Mouse (Mus musculus): ENCODE measurements at regions not wholly inside any gene's neighbourhood (a gene's known extent, or its start where the extent isn't known, plus 50 kb on each side); places are given as distances from the start of the nearest gene placed in this dataset.

DNA sequence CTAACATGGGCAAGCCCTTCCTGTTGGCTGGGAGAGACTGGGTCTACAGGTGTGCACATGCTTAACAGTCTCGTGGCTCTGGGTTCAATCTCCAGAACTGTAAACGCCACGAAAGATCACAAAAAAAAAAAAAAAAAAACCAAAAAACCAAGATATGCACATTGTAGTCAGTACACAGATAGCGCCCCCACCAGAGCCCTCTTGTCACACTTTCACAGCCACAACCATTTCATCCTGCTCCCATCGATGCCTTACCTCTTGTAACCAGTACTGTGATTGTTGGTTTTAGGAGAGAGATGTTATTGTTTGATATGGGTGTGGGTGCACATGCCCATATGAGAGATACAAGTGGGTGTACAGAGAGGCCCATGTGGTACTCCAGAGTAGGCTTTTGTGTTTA lies 154.5 kb downstream of the Tmem17 start:
- no peaks in the 10 kb centered on the region for H3K4me1 ChIP-seq (ENCODE audit: insufficient read depth)
- H3K4me3 ChIP-seq (ENCODE audit: low read depth, low read length), result no peak overlapping the region
- no peak overlapping the region for H3K9ac ChIP-seq
- 67% methylated on average over 5 of the region's 5 CpGs for WGBS
- ATAC-seq (ENCODE audit: insufficient read depth) (no peak), DNase-seq (no peak)
- no peaks in the 10 kb centered on the region for H3K9me3 ChIP-seq (ENCODE audit: low read depth, low read length)
- H3K36me3 ChIP-seq (ENCODE audit: insufficient read depth), result no peaks in the 10 kb centered on the region
- H3K4me2 ChIP-seq, result no peak overlapping the region
- H3K27me3 ChIP-seq (ENCODE audit: insufficient read depth, low read length), result no peaks in the 10 kb centered on the region
- H3K27ac ChIP-seq (ENCODE audit: low read depth), result no peak overlapping the region
- no peak for TF ChIP-seq CTCF (IDR thresholded peaks at IDR 0.05; ENCODE audit: low read depth)

DNA sequence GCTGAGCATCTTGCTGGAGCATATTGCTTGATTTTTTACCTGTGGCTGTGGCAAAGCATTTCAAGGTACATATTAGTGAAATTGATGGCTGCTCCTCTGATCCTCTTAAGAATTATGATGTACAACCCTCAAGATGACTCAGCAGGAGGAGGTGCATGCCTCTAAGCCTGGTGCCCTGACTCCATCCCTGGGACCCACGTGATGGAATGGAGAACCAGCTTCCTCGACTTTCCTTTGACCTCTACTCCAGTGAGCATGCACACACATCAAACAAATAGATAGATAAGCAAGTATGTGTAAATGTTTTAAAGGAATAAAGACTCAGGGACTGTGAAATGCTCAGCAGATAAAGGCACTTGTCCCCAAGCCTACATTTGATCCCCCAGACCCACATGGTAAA lies 156.3 kb downstream of the Tmem17 start:
- Histone ChIP-seq H3K36me3 (ENCODE audit: insufficient read depth) (no peaks in the 10 kb centered on the region), H3K9me3 (ENCODE audit: low read depth, low read length) (no peaks in the 10 kb centered on the region), H3K27me3 (ENCODE audit: insufficient read depth, low read length) (no peaks in the 10 kb centered on the region), H3K27ac (ENCODE audit: low read depth) (no peak overlapping the region), H3K4me3 (ENCODE audit: low read depth, low read length) (no peak overlapping the region), H3K9ac (no peak overlapping the region), H3K4me1 (ENCODE audit: insufficient read depth) (no peaks in the 10 kb centered on the region), H3K4me2 (no peak overlapping the region)
- DNase-seq (no peak), ATAC-seq (ENCODE audit: insufficient read depth) (no peak)
- 20% methylated on average over 2 of the region's 2 CpGs for WGBS
- TF ChIP-seq CTCF (IDR thresholded peaks at IDR 0.05; ENCODE audit: low read depth), result no peak

DNA sequence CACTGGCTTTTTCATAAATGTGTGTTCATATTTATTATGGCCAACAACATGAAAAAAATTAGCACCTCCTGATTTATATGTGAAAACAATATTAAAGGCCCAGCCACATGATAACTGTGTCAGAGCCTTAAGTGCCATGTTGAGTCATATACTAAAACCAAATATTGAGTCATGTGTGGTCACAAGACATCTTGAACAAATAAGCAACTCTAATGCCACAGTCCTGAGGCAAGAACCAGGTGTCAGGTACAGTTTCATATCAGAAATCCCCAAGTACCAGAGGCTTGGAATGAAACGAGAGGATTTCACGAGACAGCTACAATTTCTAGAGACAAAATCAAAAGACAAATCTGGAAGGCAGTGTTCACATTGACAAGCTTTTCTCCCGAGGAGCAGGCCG lies 157.4 kb downstream of the Tmem17 start:
- no peak for DNase-seq
- no peaks in the 10 kb centered on the region for H3K4me1 ChIP-seq (ENCODE audit: insufficient read depth)
- H3K36me3 ChIP-seq (ENCODE audit: insufficient read depth), result no peaks in the 10 kb centered on the region
- WGBS, result 70% methylated on average over 4 of the region's 4 CpGs
- TF ChIP-seq CTCF (IDR thresholded peaks at IDR 0.05; ENCODE audit: low read depth), result no peak
- ATAC-seq (ENCODE audit: insufficient read depth), result no peak
- no peaks in the 10 kb centered on the region for H3K27me3 ChIP-seq (ENCODE audit: insufficient read depth, low read length)
- H3K4me3 ChIP-seq (ENCODE audit: low read depth, low read length), result no peak overlapping the region
- no peak overlapping the region for H3K4me2 ChIP-seq
- H3K9me3 ChIP-seq (ENCODE audit: low read depth, low read length), result no peaks in the 10 kb centered on the region
- H3K27ac ChIP-seq (ENCODE audit: low read depth), result no peak overlapping the region
- H3K9ac ChIP-seq, result no peak overlapping the region

DNA sequence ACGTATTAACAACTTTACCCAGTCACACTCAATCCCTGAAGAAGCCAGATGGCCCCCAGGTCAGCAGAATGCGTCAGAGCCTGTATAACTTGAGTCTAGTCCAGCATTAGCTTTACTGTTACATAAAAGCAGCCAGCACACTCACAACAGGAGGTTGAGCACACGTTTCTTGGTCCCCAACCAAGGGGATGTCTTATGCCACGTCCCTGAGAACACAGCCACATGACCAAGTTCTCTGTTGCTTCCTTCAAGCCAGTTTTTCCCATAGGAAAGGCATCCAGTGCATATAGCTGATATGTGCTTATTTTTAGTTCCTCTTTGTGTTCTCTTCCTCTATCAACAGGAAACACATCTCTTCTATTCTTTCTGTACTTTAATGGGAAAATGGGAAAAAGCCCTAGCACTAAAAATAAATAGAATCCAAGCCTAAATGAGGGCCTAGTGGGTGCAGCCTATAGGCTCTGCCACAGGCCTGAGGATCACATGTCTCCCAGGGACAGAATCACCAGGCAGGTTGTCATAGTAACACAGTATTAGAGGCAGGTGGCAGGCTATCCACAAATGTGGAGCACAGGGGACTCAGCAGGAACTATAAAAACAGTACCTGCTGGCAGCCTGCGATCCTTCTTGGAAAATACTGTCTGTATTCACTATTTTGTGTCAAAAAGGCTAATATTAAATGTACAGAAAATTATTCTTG lies 160.1 kb downstream of the Tmem17 start:
- no peaks in the 10 kb centered on the region for H3K9me3 ChIP-seq (ENCODE audit: low read depth, low read length)
- no peak overlapping the region for H3K9ac ChIP-seq
- ATAC-seq (ENCODE audit: insufficient read depth) (no peak; the same call in 1 of the 2 replicates), DNase-seq (no peak)
- H3K27me3 ChIP-seq (ENCODE audit: insufficient read depth, low read length), result no peaks in the 10 kb centered on the region
- H3K4me1 ChIP-seq (ENCODE audit: insufficient read depth), result no peaks in the 10 kb centered on the region
- 44% methylated on average over 5 of the region's 5 CpGs for whole genome bisulfite sequencing
- H3K4me2 ChIP-seq, result no peak overlapping the region
- H3K4me3 ChIP-seq (ENCODE audit: low read depth, low read length), result no peak overlapping the region
- no peak overlapping the region for H3K27ac ChIP-seq (ENCODE audit: low read depth)
- no peaks in the 10 kb centered on the region for H3K36me3 ChIP-seq (ENCODE audit: insufficient read depth)
- TF ChIP-seq CTCF (IDR thresholded peaks at IDR 0.05; ENCODE audit: low read depth), result no peak

DNA sequence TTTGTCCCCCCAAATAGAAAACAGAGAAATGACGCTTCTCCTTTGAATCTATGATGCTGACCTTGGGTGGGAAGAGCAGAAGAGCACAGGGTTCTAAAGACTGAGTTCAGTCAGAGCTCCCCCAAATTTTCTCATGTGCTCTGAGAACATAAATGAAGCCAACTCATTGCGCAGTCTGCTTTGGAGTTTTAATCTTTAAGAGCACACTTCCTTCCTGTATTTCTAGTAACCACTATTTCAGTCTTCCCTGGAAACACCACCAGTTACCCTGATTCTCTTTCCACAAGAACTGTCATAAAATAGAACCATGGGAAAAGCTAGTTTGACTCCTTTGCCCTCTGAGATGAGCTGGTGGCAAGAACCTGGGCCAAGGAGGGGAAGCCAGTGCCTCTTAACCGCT lies 163.2 kb downstream of the Tmem17 start:
- Histone ChIP-seq H3K4me2 (no peak overlapping the region), H3K9me3 (ENCODE audit: low read depth, low read length) (no peaks in the 10 kb centered on the region), H3K4me1 (ENCODE audit: insufficient read depth) (no peaks in the 10 kb centered on the region), H3K36me3 (ENCODE audit: insufficient read depth) (no peaks in the 10 kb centered on the region), H3K27me3 (ENCODE audit: insufficient read depth, low read length) (no peaks in the 10 kb centered on the region), H3K9ac (no peak overlapping the region), H3K4me3 (ENCODE audit: low read depth, low read length) (no peak overlapping the region), H3K27ac (ENCODE audit: low read depth) (no peak overlapping the region)
- ATAC-seq (ENCODE audit: insufficient read depth), result no peak
- TF ChIP-seq CTCF (IDR thresholded peaks at IDR 0.05; ENCODE audit: low read depth), result no peak
- 57% methylated on average over 3 of the region's 3 CpGs for WGBS
- DNase-seq, result no peak

DNA sequence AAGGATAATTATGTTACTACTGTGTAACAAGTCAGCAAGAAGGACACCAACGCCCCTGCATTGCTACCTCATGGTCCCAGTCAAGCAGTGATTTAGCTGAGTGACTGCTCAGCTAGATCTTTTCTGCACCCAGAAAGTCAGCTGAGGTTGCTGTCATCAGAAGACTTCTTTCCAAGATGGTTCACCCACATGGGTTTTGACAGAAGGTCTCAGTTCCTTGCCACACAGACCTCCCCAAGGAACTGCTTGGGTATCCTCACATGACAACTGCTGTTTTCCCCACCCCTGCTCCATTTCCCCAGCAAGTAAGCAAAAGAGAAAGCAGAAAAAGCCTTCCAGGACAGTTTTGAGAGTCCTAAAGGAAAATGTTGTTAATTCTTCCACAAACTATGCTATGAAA lies 163.9 kb downstream of the Tmem17 start:
- ATAC-seq (ENCODE audit: insufficient read depth), result no peak
- H3K4me1 ChIP-seq (ENCODE audit: insufficient read depth), result no peaks in the 10 kb centered on the region
- no peak overlapping the region for H3K9ac ChIP-seq
- no peak overlapping the region for H3K4me3 ChIP-seq (ENCODE audit: low read depth, low read length)
- no peak overlapping the region for H3K27ac ChIP-seq (ENCODE audit: low read depth)
- DNase-seq, result no peak
- no peaks in the 10 kb centered on the region for H3K9me3 ChIP-seq (ENCODE audit: low read depth, low read length)
- TF ChIP-seq CTCF (IDR thresholded peaks at IDR 0.05; ENCODE audit: low read depth), result no peak
- H3K36me3 ChIP-seq (ENCODE audit: insufficient read depth), result no peaks in the 10 kb centered on the region
- no peaks in the 10 kb centered on the region for H3K27me3 ChIP-seq (ENCODE audit: insufficient read depth, low read length)
- WGBS, result 71% methylated on average over 1 of the region's 1 CpGs
- no peak overlapping the region for H3K4me2 ChIP-seq

DNA sequence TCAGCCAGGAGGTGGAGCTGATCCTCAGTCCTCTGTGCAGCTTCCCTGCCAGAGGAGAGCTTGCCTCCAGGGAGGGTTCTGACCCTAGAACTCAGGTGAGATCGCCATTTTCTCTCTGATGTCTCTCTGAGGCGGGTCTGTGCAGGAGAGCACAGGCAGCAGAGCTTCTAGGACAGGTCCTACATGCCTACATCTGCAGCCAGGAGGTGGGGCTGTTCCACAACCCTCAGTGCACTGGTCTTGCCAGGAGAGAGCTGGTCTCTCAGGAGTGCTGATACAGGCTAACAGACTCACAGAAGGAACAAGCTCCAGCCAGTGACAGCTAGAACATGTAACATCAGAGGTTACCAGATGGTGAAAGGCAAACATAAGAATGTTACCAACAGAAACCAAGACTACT lies 165.4 kb downstream of the Tmem17 start:
- peak; percentile 50 for TF ChIP-seq CTCF (IDR thresholded peaks at IDR 0.05; ENCODE audit: low read depth)
- 38% methylated on average over 2 of the region's 2 CpGs for WGBS
- peak; percentile 35 for DNase-seq
- Histone ChIP-seq H3K27ac (ENCODE audit: low read depth) (no peak overlapping the region), H3K9me3 (ENCODE audit: low read depth, low read length) (no peaks in the 10 kb centered on the region), H3K27me3 (ENCODE audit: insufficient read depth, low read length) (no peaks in the 10 kb centered on the region), H3K36me3 (ENCODE audit: insufficient read depth) (no peaks in the 10 kb centered on the region), H3K4me2 (no peak overlapping the region), H3K4me3 (ENCODE audit: low read depth, low read length) (no peak overlapping the region), H3K4me1 (ENCODE audit: insufficient read depth) (no peaks in the 10 kb centered on the region), H3K9ac (no peak overlapping the region)
- no peak for ATAC-seq (ENCODE audit: insufficient read depth)

DNA sequence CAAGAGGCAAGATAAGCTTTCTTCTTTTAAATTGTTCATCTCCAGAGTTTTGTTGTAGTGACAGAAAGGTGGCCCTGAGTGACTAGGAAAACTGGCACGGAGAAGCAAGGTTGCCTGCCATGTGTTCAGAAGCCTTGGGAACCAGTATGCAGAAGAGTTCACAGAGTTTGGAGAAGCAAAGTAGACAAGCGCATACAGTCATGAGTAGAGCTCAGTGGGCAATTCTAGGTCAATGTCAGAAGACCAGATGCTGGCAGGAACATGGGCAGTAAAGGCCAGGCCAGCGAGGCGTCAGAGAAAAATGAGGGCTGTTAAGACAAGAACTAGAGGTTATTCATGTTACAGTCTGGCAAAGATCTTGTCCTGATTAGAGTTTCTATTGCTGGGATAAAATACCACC lies 172.7 kb downstream of the Tmem17 start:
- H3K27ac ChIP-seq (ENCODE audit: low read depth), result no peak overlapping the region
- H3K9ac ChIP-seq, result no peak overlapping the region
- 87% methylated on average over 4 of the region's 4 CpGs for WGBS
- H3K36me3 ChIP-seq (ENCODE audit: insufficient read depth), result no peaks in the 10 kb centered on the region
- no peak for TF ChIP-seq CTCF (IDR thresholded peaks at IDR 0.05; ENCODE audit: low read depth)
- ATAC-seq (ENCODE audit: insufficient read depth), result no peak
- DNase-seq, result no peak
- no peak overlapping the region for H3K4me2 ChIP-seq
- H3K9me3 ChIP-seq (ENCODE audit: low read depth, low read length), result no peaks in the 10 kb centered on the region
- H3K27me3 ChIP-seq (ENCODE audit: insufficient read depth, low read length), result no peaks in the 10 kb centered on the region
- H3K4me3 ChIP-seq (ENCODE audit: low read depth, low read length), result no peak overlapping the region
- no peaks in the 10 kb centered on the region for H3K4me1 ChIP-seq (ENCODE audit: insufficient read depth)

Measured in lung, embryonic 14.5 days (tissue).